Mouse (Mus musculus) lung, postnatal 14 days (tissue): Measurements from ENCODE around the gene Spesp1.
A peak's percentile ranks its signal among the peaks of the same experiment; 100 is the strongest.

Source experiments
- DNase-seq: peaks from one replicate; pipeline ENCODE4 v3.0.0; 2021

The Spesp1 gene

DNA sequence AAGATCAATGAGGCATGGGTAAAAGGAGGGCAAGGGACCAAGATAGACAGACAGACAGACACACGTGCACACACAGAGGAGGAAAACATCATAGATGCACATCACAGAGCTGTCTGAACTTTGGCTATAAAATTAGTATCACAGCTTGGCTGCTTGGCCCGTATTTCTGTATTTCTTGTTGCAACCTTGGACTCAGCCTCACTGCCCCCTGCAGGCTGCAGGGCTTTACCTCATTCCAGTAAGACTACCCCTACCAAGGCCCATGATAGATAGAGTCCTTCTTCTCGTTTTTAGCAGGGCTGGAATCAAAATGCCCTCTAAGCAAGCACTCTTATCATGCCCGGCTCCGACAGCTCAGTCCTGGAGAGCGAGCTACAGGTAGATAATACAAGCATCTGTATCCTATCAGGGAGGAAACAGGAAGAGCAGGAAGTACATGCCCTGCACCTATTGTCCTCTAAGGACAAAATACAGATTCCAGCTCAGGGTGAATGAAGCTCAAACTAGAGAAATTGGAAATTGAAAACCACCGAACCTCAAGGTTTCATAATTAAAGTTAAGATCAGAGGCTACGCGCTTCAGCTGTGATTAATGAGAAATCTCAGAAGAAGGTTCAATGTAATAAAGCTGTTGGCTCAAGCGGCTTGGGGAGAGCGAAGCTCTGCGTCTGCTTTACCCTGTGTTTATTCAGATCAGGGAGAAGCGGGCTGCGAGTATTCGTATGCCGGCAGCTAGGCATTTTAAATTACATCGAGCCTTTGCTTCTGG lies 36.2 kb downstream of the Spesp1 start:
- DNase-seq: no peak

DNA sequence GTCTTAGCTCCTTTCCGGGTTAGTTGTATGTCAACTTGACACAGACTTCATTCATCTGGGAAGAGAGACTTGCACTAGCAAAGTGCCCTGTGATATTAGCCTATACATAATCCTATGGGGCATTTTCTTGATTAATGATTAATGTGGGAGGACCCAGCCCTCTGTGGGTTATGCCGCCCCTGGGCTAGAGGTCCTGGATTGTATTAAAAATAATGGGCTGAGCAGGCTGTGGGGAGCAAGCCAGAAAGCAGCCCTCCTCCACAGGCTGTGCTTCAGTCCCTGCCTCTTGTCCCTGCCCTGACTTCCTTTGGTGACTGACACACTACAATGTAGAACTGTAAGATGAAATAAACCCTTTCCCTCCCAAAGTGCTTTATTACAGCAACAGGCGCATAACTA lies 37.4 kb downstream of the Spesp1 start:
- no peak for DNase-seq

- DNase-seq: peak; percentile 92
Observed at GRCm38 (mm10) chr9:62243991-62244611, 37.9 kb downstream of the Spesp1 start.

- DNase-seq: no peak
Observed at GRCm38 (mm10) chr9:62240036-62240435, 42.0 kb downstream of the Spesp1 start.

GRCm38 (mm10) chr9:62237381-62237980 lies 44.5 kb downstream of the Spesp1 start:
- DNase-seq: no peak

GRCm38 (mm10) chr9:62235501-62235900 lies 46.5 kb downstream of the Spesp1 start:
- DNase-seq: no peak

DNA sequence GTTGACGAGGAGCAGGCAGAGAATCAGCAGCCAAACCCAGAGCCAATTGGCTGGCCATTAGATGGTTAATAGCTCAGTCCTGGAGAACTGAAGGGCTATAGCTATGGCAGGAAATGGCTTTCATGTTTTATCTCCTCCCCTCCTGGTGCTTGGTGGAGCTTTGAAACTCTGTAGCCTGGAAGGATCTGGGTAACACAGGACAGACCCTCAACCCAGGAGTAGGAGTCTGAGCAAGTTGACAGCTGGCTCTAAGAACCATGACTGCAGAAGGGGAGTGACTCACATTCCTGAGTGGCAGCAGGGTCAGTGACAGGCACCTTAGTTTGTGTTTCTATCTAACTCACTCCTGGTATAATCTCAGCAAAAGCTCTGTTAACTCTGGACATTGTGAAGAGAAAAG lies 49.4 kb downstream of the Spesp1 start:
- no peak for DNase-seq

- DNase-seq: peak; percentile 47
Observed at GRCm38 (mm10) chr9:62231046-62231445, 51.0 kb downstream of the Spesp1 start.

GRCm38 (mm10) chr9:62229985-62230384 lies 52.0 kb downstream of the Spesp1 start:
- no peak for DNase-seq

DNA sequence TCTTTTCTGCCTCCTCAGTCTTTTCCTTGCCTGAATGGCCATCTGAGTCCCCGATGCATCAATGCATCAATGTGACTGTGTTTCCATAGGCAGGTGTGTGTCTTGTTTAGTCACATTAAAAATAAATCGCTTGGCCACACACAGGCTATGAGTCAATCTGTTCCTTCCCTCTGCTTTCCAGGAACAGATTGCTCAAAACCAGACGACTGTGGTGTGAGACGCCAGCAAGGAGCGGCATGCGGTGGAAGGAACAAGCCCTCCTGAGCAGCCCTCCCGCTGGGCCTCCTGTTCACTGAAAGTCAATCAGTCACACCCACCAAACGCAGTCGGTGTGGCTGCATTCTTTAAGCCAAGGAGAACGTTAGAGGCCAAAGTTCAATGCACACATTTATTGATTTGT lies 59.5 kb downstream of the Spesp1 start:
- DNase-seq: no peak

DNA sequence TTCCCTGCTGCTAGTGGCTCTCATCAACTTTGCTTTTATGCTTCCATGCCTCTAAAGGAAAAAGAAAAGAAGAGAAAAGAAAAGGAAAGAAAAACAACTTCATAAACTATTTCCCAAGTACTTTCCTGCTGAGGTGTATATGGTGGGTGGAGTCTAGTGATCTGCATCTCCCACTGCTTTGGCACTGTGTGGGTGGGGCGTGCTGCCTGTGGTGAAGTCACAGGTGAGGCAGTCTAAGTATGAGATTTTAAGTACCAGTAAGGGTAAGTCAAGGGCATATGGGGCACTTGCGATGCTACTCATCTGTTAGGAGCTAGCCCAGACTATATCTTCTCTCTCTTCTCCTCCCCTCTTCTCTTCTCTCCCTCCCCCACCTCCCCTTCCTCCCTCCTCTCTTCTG lies 60.0 kb downstream of the Spesp1 start:
- DNase-seq: no peak
